Mouse (Mus musculus) R1 (cell line): ENCODE measurements around the gene Klhl33.
"Not testable (repeated sequence)": the region's sequence is repeated elsewhere in the genome, so short reads cannot be mapped to it uniquely, and the experiment has no call there.

Experiments used
- DNase-seq: peaks from one replicate; pipeline ENCODE4 v3.0.0-alpha.2; 2018; ENCODE audit warnings: low read depth, low spot score

The Klhl33 gene

GRCm38 (mm10) chr14:50897374-50897765 lies at the start of gene Klhl33:
Klhl33 (minus strand) TSS chr14:50897507.
- DNase-seq = peak; percentile 16

- not testable (repeated sequence) for DNase-seq
Observed at GRCm38 (mm10) chr14:50945526-50945925, 48.2 kb upstream of the Klhl33 start.

GRCm38 (mm10) chr14:50945081-50945480 lies 47.8 kb upstream of the Klhl33 start:
- DNase-seq = not testable (repeated sequence)

- DNase-seq = not testable (repeated sequence)
Observed at GRCm38 (mm10) chr14:50944668-50945033, 47.3 kb upstream of the Klhl33 start.

- peak; percentile 99 for DNase-seq
Observed at GRCm38 (mm10) chr14:50943932-50944667, 46.8 kb upstream of the Klhl33 start, which contains the start of gene Gm49342. Gm49342 (plus strand) TSS chr14:50944517.

- DNase-seq = peak; percentile 91
Observed at GRCm38 (mm10) chr14:50938940-50939339, 41.6 kb upstream of the Klhl33 start.

- peak; percentile 82 for DNase-seq
Observed at GRCm38 (mm10) chr14:50938119-50938908, 41.0 kb upstream of the Klhl33 start.

GRCm38 (mm10) chr14:50936649-50937048 lies 39.3 kb upstream of the Klhl33 start:
- no peak for DNase-seq

- DNase-seq = no peak
Observed at GRCm38 (mm10) chr14:50931493-50932020, 34.2 kb upstream of the Klhl33 start.

GRCm38 (mm10) chr14:50930754-50931492 lies 33.6 kb upstream of the Klhl33 start, which contains the start of the genes Pip4p1 and Pnp:
Pip4p1 (minus strand) TSS chr14:50930856.
Pnp (plus strand) TSS chr14:50931082.
- peak; percentile 100 for DNase-seq

GRCm38 (mm10) chr14:50930377-50930753 lies 33.1 kb upstream of the Klhl33 start:
- DNase-seq = peak; percentile 72

GRCm38 (mm10) chr14:50929951-50930350 lies 32.6 kb upstream of the Klhl33 start:
- no peak for DNase-seq

- DNase-seq = peak; percentile 66
Observed at GRCm38 (mm10) chr14:50927366-50927765, 30.1 kb upstream of the Klhl33 start.

GRCm38 (mm10) chr14:50925111-50925920 lies 28.0 kb upstream of the Klhl33 start:
- DNase-seq = peak; percentile 35

- peak; percentile 98 for DNase-seq
Observed at GRCm38 (mm10) chr14:50924281-50925064, 27.2 kb upstream of the Klhl33 start, which contains the start of the genes Osgep and Apex1. Osgep (minus strand) TSS chr14:50924893. Apex1 (plus strand) TSS chr14:50924968.

GRCm38 (mm10) chr14:50923437-50923836 lies 26.1 kb upstream of the Klhl33 start:
- not testable (repeated sequence) for DNase-seq

GRCm38 (mm10) chr14:50911356-50911755 lies 14.0 kb upstream of the Klhl33 start:
- DNase-seq = peak; percentile 84

- DNase-seq = no peak
Observed at GRCm38 (mm10) chr14:50908126-50908525, 10.8 kb upstream of the Klhl33 start.

GRCm38 (mm10) chr14:50905327-50905726 lies 8.0 kb upstream of the Klhl33 start:
- not testable (repeated sequence) for DNase-seq

- no peak for DNase-seq
Observed at GRCm38 (mm10) chr14:50904828-50905129, 7.5 kb upstream of the Klhl33 start.
